Mouse (Mus musculus) ES-Bruce4 (cell line): ENCODE results near the gene Prcd.

Experiments used
- CTCF ChIP-seq: IDR thresholded peaks from one replicate; pipeline ENCODE4 v1.8.1; 2011; ENCODE audit warnings: low read depth, low read length
- EP300 ChIP-seq: IDR thresholded peaks from 2 replicates; pipeline ENCODE4 v1.6.1; 2011; ENCODE audit warnings: low read depth, low read length; ENCODE audit not compliant: insufficient read depth

- no peak for TF ChIP-seq EP300
- TF ChIP-seq CTCF = no peak
Observed at GRCm38 (mm10) chr11:116694250-116695193, 41.2 kb downstream of the Prcd start.
